Mouse (Mus musculus) ovary, adult 18-20 months (tissue): Measurements from ENCODE around the gene Phospho1.
A peak's percentile ranks its signal among the peaks of the same experiment; 100 is the strongest.

Source experiments
- DNase-seq: peaks from one replicate; pipeline ENCODE4 v3.0.0; 2022; ENCODE audit warnings: low spot score, mixed read lengths

Gene Phospho1

GRCm38 (mm10) chr11:95824071-95824876 is at the start of gene Phospho1:
TSS of gene Phospho1 (plus strand) at chr11:95824499.
- DNase-seq: peak; percentile 87

GRCm38 (mm10) chr11:95777323-95778297 is 46.7 kb upstream of the Phospho1 start:
- DNase-seq: peak; percentile 92

- DNase-seq: no peak
These were observed 45.5 kb upstream of the Phospho1 start for GRCm38 (mm10) chr11:95778831-95779251.

GRCm38 (mm10) chr11:95779366-95779765 is 44.9 kb upstream of the Phospho1 start:
- no peak for DNase-seq

GRCm38 (mm10) chr11:95780480-95780879 is 43.8 kb upstream of the Phospho1 start:
- no peak for DNase-seq

GRCm38 (mm10) chr11:95781557-95781956 is 42.7 kb upstream of the Phospho1 start:
- no peak for DNase-seq

- DNase-seq: no peak
These were observed 40.8 kb upstream of the Phospho1 start for GRCm38 (mm10) chr11:95783457-95783856.

- DNase-seq: no peak
These were observed 40.3 kb upstream of the Phospho1 start for GRCm38 (mm10) chr11:95783958-95784357.

- no peak for DNase-seq
These were observed 38.6 kb upstream of the Phospho1 start for GRCm38 (mm10) chr11:95785675-95786074.

- DNase-seq: no peak
These were observed 37.8 kb upstream of the Phospho1 start for GRCm38 (mm10) chr11:95786511-95786910.

- no peak for DNase-seq
These were observed 34.8 kb upstream of the Phospho1 start for GRCm38 (mm10) chr11:95789451-95789891.

- DNase-seq: no peak
These were observed 32.5 kb upstream of the Phospho1 start for GRCm38 (mm10) chr11:95791787-95792186.

- DNase-seq: no peak
These were observed 31.3 kb upstream of the Phospho1 start for GRCm38 (mm10) chr11:95792950-95793509.

GRCm38 (mm10) chr11:95794201-95794600 is 30.1 kb upstream of the Phospho1 start:
- DNase-seq: no peak

GRCm38 (mm10) chr11:95795582-95795981 is 28.7 kb upstream of the Phospho1 start:
- no peak for DNase-seq

GRCm38 (mm10) chr11:95805010-95805409 is 19.3 kb upstream of the Phospho1 start:
- DNase-seq: no peak

GRCm38 (mm10) chr11:95805527-95805926 is 18.8 kb upstream of the Phospho1 start:
- DNase-seq: no peak

- no peak for DNase-seq
These were observed 16.4 kb upstream of the Phospho1 start for GRCm38 (mm10) chr11:95807884-95808283.

- DNase-seq: no peak
These were observed 15.8 kb upstream of the Phospho1 start for GRCm38 (mm10) chr11:95808448-95809011.

GRCm38 (mm10) chr11:95809603-95810002 is 14.7 kb upstream of the Phospho1 start:
- DNase-seq: no peak

- no peak for DNase-seq
These were observed 13.5 kb upstream of the Phospho1 start for GRCm38 (mm10) chr11:95810828-95811227.

- DNase-seq: no peak
These were observed 12.6 kb upstream of the Phospho1 start for GRCm38 (mm10) chr11:95811741-95812140.
